Mouse (Mus musculus): ENCODE results near the gene Clrn2. TPM values are rescaled to one million over a fixed set of nuclear protein-coding genes. Genes with fewer than 3 reads are reported as not detected.

The Clrn2 gene
- polyA plus RNA-seq, 1 experiment from 2014 or later = not detected

GRCm38 (mm10) chr5:45494093-45494755 lies 40.7 kb downstream of the Clrn2 start:
- DNase-seq (no peak), ATAC-seq (ENCODE audit: low FRiP score, low TSS enrichment) (no peak)
- Histone ChIP-seq H3K27me3 (ENCODE audit: control insufficient read depth, insufficient read depth, low read length) (no peaks in the 10 kb centered on the region), H3K4me1 (ENCODE audit: control insufficient read depth, insufficient read depth, low read length) (peaks cover 6% of the 10 kb centered on the region), H3K4me3 (replicated peaks; ENCODE audit: low read depth, low read length) (peak overlapping the region; percentile 65), H3K9ac (replicated peaks; ENCODE audit: low read length) (peak overlapping the region; percentile 66), H3K36me3 (ENCODE audit: control insufficient read depth, insufficient read depth, low read length) (peaks cover 10% of the 10 kb centered on the region; the same call in 1 of the 2 replicates), H3K9me3 (ENCODE audit: control insufficient read depth, low read length) (no peaks in the 10 kb centered on the region), H3K27ac (replicated peaks; ENCODE audit: low read depth, low read length) (no peak overlapping the region), H3K4me2 (ENCODE audit: low read length) (peak overlapping the region; percentile 81)
- WGBS = 71% methylated on average over 9 of the region's 9 CpGs

GRCm38 (mm10) chr5:45495429-45495975 lies 42.0 kb downstream of the Clrn2 start:
- ATAC-seq (ENCODE audit: low FRiP score, low TSS enrichment) = no peak
- H3K4me3 ChIP-seq (replicated peaks; ENCODE audit: low read depth, low read length) = no peak overlapping the region
- no peaks in the 10 kb centered on the region for H3K9me3 ChIP-seq (ENCODE audit: control insufficient read depth, low read length)
- DNase-seq = no peak
- no peak overlapping the region for H3K4me2 ChIP-seq (ENCODE audit: low read length)
- no peak overlapping the region for H3K9ac ChIP-seq (replicated peaks; ENCODE audit: low read length)
- H3K4me1 ChIP-seq (ENCODE audit: control insufficient read depth, insufficient read depth, low read length) = peaks cover 6% of the 10 kb centered on the region
- no peaks in the 10 kb centered on the region for H3K27me3 ChIP-seq (ENCODE audit: control insufficient read depth, insufficient read depth, low read length)
- peaks cover 14% of the 10 kb centered on the region; the same call in 1 of the 2 replicates for H3K36me3 ChIP-seq (ENCODE audit: control insufficient read depth, insufficient read depth, low read length)
- H3K27ac ChIP-seq (replicated peaks; ENCODE audit: low read depth, low read length) = no peak overlapping the region
- WGBS = 91% methylated on average over 3 of the region's 3 CpGs

- Histone ChIP-seq H3K4me3 (replicated peaks; ENCODE audit: low read depth, low read length) (no peak overlapping the region), H3K27me3 (ENCODE audit: control insufficient read depth, insufficient read depth, low read length) (no peaks in the 10 kb centered on the region), H3K9me3 (ENCODE audit: control insufficient read depth, low read length) (no peaks in the 10 kb centered on the region), H3K36me3 (ENCODE audit: control insufficient read depth, insufficient read depth, low read length) (peaks cover 17% of the 10 kb centered on the region; the same call in 1 of the 2 replicates), H3K4me1 (ENCODE audit: control insufficient read depth, insufficient read depth, low read length) (peaks cover 6% of the 10 kb centered on the region), H3K27ac (replicated peaks; ENCODE audit: low read depth, low read length) (no peak overlapping the region), H3K9ac (replicated peaks; ENCODE audit: low read length) (no peak overlapping the region), H3K4me2 (ENCODE audit: low read length) (no peak overlapping the region)
- ATAC-seq (ENCODE audit: low FRiP score, low TSS enrichment) (no peak), DNase-seq (no peak)
Observed at GRCm38 (mm10) chr5:45496042-45496441, 42.5 kb downstream of the Clrn2 start.

- H3K4me2 ChIP-seq (ENCODE audit: low read length) = no peak overlapping the region
- H3K36me3 ChIP-seq (ENCODE audit: control insufficient read depth, insufficient read depth, low read length) = peaks cover 20% of the 10 kb centered on the region; the same call in 1 of the 2 replicates
- DNase-seq (no peak), ATAC-seq (ENCODE audit: low FRiP score, low TSS enrichment) (no peak)
- H3K27me3 ChIP-seq (ENCODE audit: control insufficient read depth, insufficient read depth, low read length) = no peaks in the 10 kb centered on the region
- no peak overlapping the region for H3K4me3 ChIP-seq (replicated peaks; ENCODE audit: low read depth, low read length)
- WGBS = 93% methylated on average over 4 of the region's 4 CpGs
- no peak overlapping the region for H3K9ac ChIP-seq (replicated peaks; ENCODE audit: low read length)
- peaks cover 6% of the 10 kb centered on the region for H3K4me1 ChIP-seq (ENCODE audit: control insufficient read depth, insufficient read depth, low read length)
- no peaks in the 10 kb centered on the region for H3K9me3 ChIP-seq (ENCODE audit: control insufficient read depth, low read length)
- H3K27ac ChIP-seq (replicated peaks; ENCODE audit: low read depth, low read length) = no peak overlapping the region
Observed at GRCm38 (mm10) chr5:45496479-45496878, 42.9 kb downstream of the Clrn2 start.

- no peak for DNase-seq
- no peak overlapping the region for H3K9ac ChIP-seq (replicated peaks; ENCODE audit: low read length)
- peaks cover 22% of the 10 kb centered on the region; the same call in 1 of the 2 replicates for H3K36me3 ChIP-seq (ENCODE audit: control insufficient read depth, insufficient read depth, low read length)
- H3K4me2 ChIP-seq (ENCODE audit: low read length) = no peak overlapping the region
- H3K27me3 ChIP-seq (ENCODE audit: control insufficient read depth, insufficient read depth, low read length) = no peaks in the 10 kb centered on the region
- 92% methylated on average over 12 of the region's 12 CpGs for WGBS
- H3K27ac ChIP-seq (replicated peaks; ENCODE audit: low read depth, low read length) = no peak overlapping the region
- H3K4me1 ChIP-seq (ENCODE audit: control insufficient read depth, insufficient read depth, low read length) = peaks cover 6% of the 10 kb centered on the region
- H3K4me3 ChIP-seq (replicated peaks; ENCODE audit: low read depth, low read length) = no peak overlapping the region
- no peaks in the 10 kb centered on the region for H3K9me3 ChIP-seq (ENCODE audit: control insufficient read depth, low read length)
- ATAC-seq (ENCODE audit: low FRiP score, low TSS enrichment) = no peak
Observed at GRCm38 (mm10) chr5:45496930-45497550, 43.5 kb downstream of the Clrn2 start.

- ATAC-seq (ENCODE audit: low FRiP score, low TSS enrichment) (no peak), DNase-seq (no peak)
- Histone ChIP-seq H3K9me3 (ENCODE audit: control insufficient read depth, low read length) (no peaks in the 10 kb centered on the region), H3K4me2 (ENCODE audit: low read length) (no peak overlapping the region), H3K27ac (replicated peaks; ENCODE audit: low read depth, low read length) (no peak overlapping the region), H3K9ac (replicated peaks; ENCODE audit: low read length) (no peak overlapping the region), H3K4me1 (ENCODE audit: control insufficient read depth, insufficient read depth, low read length) (peaks cover 6% of the 10 kb centered on the region), H3K36me3 (ENCODE audit: control insufficient read depth, insufficient read depth, low read length) (peaks cover 27% of the 10 kb centered on the region; the same call in 1 of the 2 replicates), H3K4me3 (replicated peaks; ENCODE audit: low read depth, low read length) (no peak overlapping the region), H3K27me3 (ENCODE audit: control insufficient read depth, insufficient read depth, low read length) (no peaks in the 10 kb centered on the region)
- WGBS = 96% methylated on average over 5 of the region's 5 CpGs
Observed at GRCm38 (mm10) chr5:45497564-45497963, 44.0 kb downstream of the Clrn2 start.

- Histone ChIP-seq H3K27me3 (ENCODE audit: control insufficient read depth, insufficient read depth, low read length) (no peaks in the 10 kb centered on the region), H3K27ac (replicated peaks; ENCODE audit: low read depth, low read length) (no peak overlapping the region), H3K4me2 (ENCODE audit: low read length) (no peak overlapping the region), H3K36me3 (ENCODE audit: control insufficient read depth, insufficient read depth, low read length) (peaks cover 54% of the 10 kb centered on the region), H3K4me3 (replicated peaks; ENCODE audit: low read depth, low read length) (no peak overlapping the region), H3K9ac (replicated peaks; ENCODE audit: low read length) (no peak overlapping the region), H3K4me1 (ENCODE audit: control insufficient read depth, insufficient read depth, low read length) (no peaks in the 10 kb centered on the region), H3K9me3 (ENCODE audit: control insufficient read depth, low read length) (no peaks in the 10 kb centered on the region)
- DNase-seq = no peak
- no peak for ATAC-seq (ENCODE audit: low FRiP score, low TSS enrichment)
- 89% methylated on average over 7 of the region's 7 CpGs for WGBS
Observed at GRCm38 (mm10) chr5:45510071-45510470, 56.5 kb downstream of the Clrn2 start.

GRCm38 (mm10) chr5:45512908-45513307 lies 59.4 kb downstream of the Clrn2 start:
- ATAC-seq (ENCODE audit: low FRiP score, low TSS enrichment) (no peak), DNase-seq (no peak)
- Histone ChIP-seq H3K9ac (replicated peaks; ENCODE audit: low read length) (no peak overlapping the region), H3K4me2 (ENCODE audit: low read length) (no peak overlapping the region), H3K4me1 (ENCODE audit: control insufficient read depth, insufficient read depth, low read length) (no peaks in the 10 kb centered on the region), H3K4me3 (replicated peaks; ENCODE audit: low read depth, low read length) (no peak overlapping the region), H3K9me3 (ENCODE audit: control insufficient read depth, low read length) (no peaks in the 10 kb centered on the region), H3K27ac (replicated peaks; ENCODE audit: low read depth, low read length) (no peak overlapping the region), H3K27me3 (ENCODE audit: control insufficient read depth, insufficient read depth, low read length) (no peaks in the 10 kb centered on the region), H3K36me3 (ENCODE audit: control insufficient read depth, insufficient read depth, low read length) (peaks cover 30% of the 10 kb centered on the region)
- 91% methylated on average over 6 of the region's 6 CpGs for WGBS

GRCm38 (mm10) chr5:45513511-45513910 lies 60.0 kb downstream of the Clrn2 start:
- no peak overlapping the region for H3K9ac ChIP-seq (replicated peaks; ENCODE audit: low read length)
- H3K27me3 ChIP-seq (ENCODE audit: control insufficient read depth, insufficient read depth, low read length) = no peaks in the 10 kb centered on the region
- DNase-seq (no peak), ATAC-seq (ENCODE audit: low FRiP score, low TSS enrichment) (no peak)
- WGBS = 94% methylated on average over 2 of the region's 2 CpGs
- H3K27ac ChIP-seq (replicated peaks; ENCODE audit: low read depth, low read length) = no peak overlapping the region
- peaks cover 30% of the 10 kb centered on the region for H3K36me3 ChIP-seq (ENCODE audit: control insufficient read depth, insufficient read depth, low read length)
- no peak overlapping the region for H3K4me3 ChIP-seq (replicated peaks; ENCODE audit: low read depth, low read length)
- H3K9me3 ChIP-seq (ENCODE audit: control insufficient read depth, low read length) = no peaks in the 10 kb centered on the region
- H3K4me1 ChIP-seq (ENCODE audit: control insufficient read depth, insufficient read depth, low read length) = no peaks in the 10 kb centered on the region
- H3K4me2 ChIP-seq (ENCODE audit: low read length) = no peak overlapping the region
